Mouse (Mus musculus) thymus, adult 2 months (tissue): Measurements from ENCODE around the gene Midn. TPM values are rescaled to one million over a fixed set of nuclear protein-coding genes. Genes with fewer than 3 reads are reported as not detected.

Experiments
- DNase-seq: peaks from one replicate; pipeline ENCODE4 v3.0.0; 2021
- H3K27ac ChIP-seq: fragments of 200-500 bp; 2 replicates; pipeline ENCODE4 v1.5.1; 2012; ENCODE audit warnings: low read length, control low read depth; ENCODE audit not compliant: control insufficient read depth, insufficient read depth
- H3K27me3 ChIP-seq: fragments of 200-500 bp; 2 replicates; pipeline ENCODE4 v1.6.1; 2012; ENCODE audit warnings: mild to moderate bottlenecking, low read length, moderate library complexity, mixed read lengths; ENCODE audit not compliant: control insufficient read depth, insufficient read depth
- H3K36me3 ChIP-seq: fragments of 200-500 bp; 2 replicates; pipeline ENCODE4 v1.6.1; 2012; ENCODE audit warnings: mild to moderate bottlenecking, low read length, moderate library complexity; ENCODE audit not compliant: control insufficient read depth, insufficient read depth
- H3K4me1 ChIP-seq: fragments of 200-500 bp; replicated peaks from 2 replicates; pipeline ENCODE4 v1.6.1; 2012; ENCODE audit warnings: low read length; ENCODE audit not compliant: control insufficient read depth, insufficient read depth
- H3K4me3 ChIP-seq: fragments of 200-500 bp; 2 replicates; pipeline ENCODE4 v1.5.1; 2012; ENCODE audit warnings: mild to moderate bottlenecking, low read length, control low read depth, moderate library complexity; ENCODE audit not compliant: control insufficient read depth, insufficient read depth
- CTCF ChIP-seq: fragments of 200-500 bp; IDR thresholded peaks from 2 replicates; pipeline ENCODE4 v1.5.1; 2012; ENCODE audit warnings: mild to moderate bottlenecking, control low read depth, low read length, moderate library complexity, borderline replicate concordance; ENCODE audit not compliant: control insufficient read depth, poor library complexity, insufficient read depth; ENCODE audit errors: extremely low read depth
- POLR2A ChIP-seq: fragments of 200-500 bp; IDR thresholded peaks from 2 replicates; pipeline ENCODE4 v1.6.1; 2012; ENCODE audit warnings: mild to moderate bottlenecking, low read length, control low read depth, moderate library complexity; ENCODE audit not compliant: control insufficient read depth, poor library complexity, insufficient read depth; ENCODE audit errors: extremely low read depth
- WGBS: fragments of 180-500 bp; shearing (Covaris S2); methylation state at CpG from one replicate; pipeline ENCODE4 v1.1.7; 2018; 5-methylcytosine and 5-hydroxymethylcytosine counted together
- polyA plus RNA-seq: library from polyadenylated mRNA; depleted of rRNA; stranded (reverse); fragments of >200 nt; gene quantifications from 2 replicates; pipeline ENCODE4 v1.2.3, GENCODE M21; 2012

Gene Midn
- polyA plus RNA-seq, 1 experiment: 342 TPM

GRCm38 (mm10) chr10:80168038-80168661, 20.1 kb downstream of the Midn start:
- WGBS: under 1% methylated on average over 48 of the region's 48 CpGs
- Histone ChIP-seq H3K36me3 (peaks cover 24% of the 10 kb centered on the region; the same call in 1 of the 2 replicates), H3K27ac (peak overlapping the region; percentile 48), H3K4me1 (peaks cover 33% of the 10 kb centered on the region), H3K4me3 (peak overlapping the region; percentile 81), H3K27me3 (no peaks in the 10 kb centered on the region)
- DNase-seq: peak; percentile 87
- no peak for TF ChIP-seq POLR2A
- no peak for TF ChIP-seq CTCF

DNA sequence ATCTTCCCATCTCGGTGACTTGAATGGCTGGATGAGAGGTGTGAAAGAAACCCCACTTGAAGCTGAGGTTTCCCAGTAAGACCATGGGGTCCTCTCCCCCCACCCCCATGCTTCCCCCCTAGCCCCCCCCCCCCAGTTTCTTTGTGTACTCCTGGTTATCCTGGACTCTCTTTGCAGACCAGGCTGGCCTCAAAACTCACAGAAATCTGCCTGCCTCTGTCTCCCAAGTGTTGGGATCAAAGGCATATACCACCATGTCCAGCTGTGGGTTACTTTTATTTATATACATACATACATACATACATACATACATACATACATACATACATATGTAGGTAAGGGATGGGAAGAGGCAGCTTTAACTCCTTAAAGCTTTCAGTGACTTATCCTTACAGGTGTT, 21.0 kb downstream of the Midn start:
- H3K27me3 ChIP-seq: no peaks in the 10 kb centered on the region
- TF ChIP-seq CTCF: no peak
- TF ChIP-seq POLR2A: no peak
- no peak overlapping the region for H3K4me3 ChIP-seq
- H3K27ac ChIP-seq: no peak overlapping the region
- peaks cover 28% of the 10 kb centered on the region for H3K4me1 ChIP-seq
- peaks cover 24% of the 10 kb centered on the region; the same call in 1 of the 2 replicates for H3K36me3 ChIP-seq
- WGBS: 68% methylated on average over 1 of the region's 1 CpGs
- DNase-seq: no peak

DNA sequence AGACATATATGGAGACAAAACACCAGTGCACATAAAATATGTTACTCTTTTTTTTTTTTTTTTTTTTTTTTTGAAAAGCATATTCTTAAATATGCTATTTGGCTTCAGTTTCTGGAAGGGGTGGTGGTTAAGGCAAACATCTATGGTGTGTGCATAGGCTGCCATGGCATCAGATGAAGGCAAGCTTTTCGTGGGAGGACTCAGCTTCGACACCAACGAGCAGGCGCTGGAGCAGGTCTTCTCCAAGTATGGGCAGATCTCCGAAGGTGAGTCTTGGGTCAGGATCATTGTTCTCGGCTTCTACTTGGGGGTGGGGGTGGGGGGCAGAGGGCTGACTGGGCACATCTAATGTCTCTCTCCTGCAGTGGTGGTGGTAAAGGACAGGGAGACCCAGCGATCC, 21.6 kb downstream of the Midn start:
- TF ChIP-seq CTCF (no peak), POLR2A (no peak)
- Histone ChIP-seq H3K27me3 (no peaks in the 10 kb centered on the region), H3K4me3 (no peak overlapping the region), H3K27ac (no peak overlapping the region), H3K36me3 (peaks cover 24% of the 10 kb centered on the region; the same call in 1 of the 2 replicates), H3K4me1 (peaks cover 22% of the 10 kb centered on the region)
- DNase-seq: no peak
- 98% methylated on average over 7 of the region's 7 CpGs for WGBS

- 98% methylated on average over 16 of the region's 16 CpGs for WGBS
- H3K4me3 ChIP-seq: no peak overlapping the region
Observed at GRCm38 (mm10) chr10:80170052-80170451, 22.0 kb downstream of the Midn start.

GRCm38 (mm10) chr10:80170601-80171021, 22.5 kb downstream of the Midn start:
- WGBS: 96% methylated on average over 19 of the region's 19 CpGs
- Histone ChIP-seq H3K27ac (no peak overlapping the region), H3K4me1 (peaks cover 13% of the 10 kb centered on the region), H3K27me3 (no peaks in the 10 kb centered on the region), H3K4me3 (no peak overlapping the region), H3K36me3 (peaks cover 24% of the 10 kb centered on the region; the same call in 1 of the 2 replicates)
- TF ChIP-seq POLR2A: no peak
- no peak for TF ChIP-seq CTCF
- no peak for DNase-seq

More at GRCm38 (mm10) chr10:80170052-80170451, 22.0 kb downstream of the Midn start:
- no peak for DNase-seq
- Histone ChIP-seq H3K4me1 (peaks cover 19% of the 10 kb centered on the region), H3K27ac (no peak overlapping the region), H3K36me3 (peaks cover 24% of the 10 kb centered on the region; the same call in 1 of the 2 replicates), H3K27me3 (no peaks in the 10 kb centered on the region)
- TF ChIP-seq POLR2A: no peak
- no peak for TF ChIP-seq CTCF

- Histone ChIP-seq H3K27ac (no peak overlapping the region), H3K4me3 (no peak overlapping the region), H3K27me3 (no peaks in the 10 kb centered on the region), H3K36me3 (peaks cover 24% of the 10 kb centered on the region; the same call in 1 of the 2 replicates), H3K4me1 (peaks cover 10% of the 10 kb centered on the region)
- WGBS: 88% methylated on average over 15 of the region's 15 CpGs
- no peak for DNase-seq
- TF ChIP-seq CTCF: no peak
- TF ChIP-seq POLR2A: no peak
Observed at GRCm38 (mm10) chr10:80171252-80171651, 23.2 kb downstream of the Midn start.
